Mouse (Mus musculus): ENCODE results near the gene Cfi. TPM values are rescaled to one million over a fixed set of nuclear protein-coding genes. Genes with fewer than 3 reads are reported as not detected.

Gene Cfi
- polyA plus RNA-seq, 1 experiment from 2014 or later: 0.33 TPM

- no peaks in the 10 kb centered on the region for H3K9me3 ChIP-seq
- H3K27ac ChIP-seq: no peak overlapping the region
- no peaks in the 10 kb centered on the region for H3K36me3 ChIP-seq
- peak overlapping the region; percentile 80; the same call in 1 of the 2 replicates for H3K4me3 ChIP-seq
- H3K4me1 ChIP-seq (replicated peaks): peaks cover 15% of the 10 kb centered on the region
- no peak for DNase-seq (ENCODE audit: low spot score)
- H3K27me3 ChIP-seq (ENCODE audit: insufficient read depth, poor library complexity, severe bottlenecking): no peaks in the 10 kb centered on the region; the same call in 1 of the 2 replicates
- 70% methylated on average over 2 of the region's 2 CpGs for WGBS
Observed at GRCm38 (mm10) chr3:129879913-129880312, 44.2 kb downstream of the Cfi start.

GRCm38 (mm10) chr3:129880925-129881593, 45.4 kb downstream of the Cfi start:
- H3K27me3 ChIP-seq (ENCODE audit: insufficient read depth, poor library complexity, severe bottlenecking): no peaks in the 10 kb centered on the region; the same call in 1 of the 2 replicates

DNA sequence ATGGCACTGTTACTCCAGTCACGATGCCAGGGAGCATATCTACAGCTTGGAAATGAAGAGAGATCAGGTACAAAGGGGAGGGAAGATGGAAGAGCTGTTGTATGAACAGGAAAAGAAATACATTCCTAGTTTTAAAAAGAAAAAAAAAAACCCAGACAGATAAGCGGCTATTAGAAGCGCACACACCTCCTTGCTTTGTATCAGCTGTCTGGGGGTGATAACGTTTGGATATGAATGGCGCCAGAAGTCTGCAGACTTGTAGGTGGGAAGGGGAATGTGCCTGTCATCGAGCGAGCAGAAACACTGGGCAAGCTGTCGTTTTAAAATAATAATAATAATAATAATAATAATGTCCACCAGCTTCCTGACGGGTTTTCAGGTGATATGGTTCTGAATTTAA, 49.9 kb downstream of the Cfi start:
- Histone ChIP-seq H3K27ac (no peak overlapping the region), H3K9me3 (no peaks in the 10 kb centered on the region), H3K27me3 (ENCODE audit: insufficient read depth, poor library complexity, severe bottlenecking) (no peaks in the 10 kb centered on the region), H3K4me1 (replicated peaks) (no peaks in the 10 kb centered on the region), H3K4me3 (no peak overlapping the region), H3K36me3 (peaks cover 5% of the 10 kb centered on the region)
- WGBS: 88% methylated on average over 9 of the region's 9 CpGs
- DNase-seq (ENCODE audit: low spot score): no peak

More at GRCm38 (mm10) chr3:129880925-129881593, 45.4 kb downstream of the Cfi start:
- Histone ChIP-seq H3K4me3 (no peak overlapping the region), H3K27ac (no peak overlapping the region), H3K4me1 (replicated peaks) (peaks cover 15% of the 10 kb centered on the region), H3K9me3 (no peaks in the 10 kb centered on the region), H3K36me3 (no peaks in the 10 kb centered on the region)
- DNase-seq (ENCODE audit: low spot score): no peak
- WGBS: 87% methylated on average over 8 of the region's 8 CpGs

- Histone ChIP-seq H3K27ac (no peak overlapping the region), H3K9me3 (no peaks in the 10 kb centered on the region), H3K36me3 (peaks cover 13% of the 10 kb centered on the region), H3K4me1 (replicated peaks) (no peaks in the 10 kb centered on the region), H3K4me3 (no peak overlapping the region), H3K27me3 (ENCODE audit: insufficient read depth, poor library complexity, severe bottlenecking) (no peaks in the 10 kb centered on the region)
- 86% methylated on average over 5 of the region's 5 CpGs for WGBS
- no peak for DNase-seq (ENCODE audit: low spot score)
Observed at GRCm38 (mm10) chr3:129886430-129886829, 50.7 kb downstream of the Cfi start.

GRCm38 (mm10) chr3:129887779-129888517, 52.3 kb downstream of the Cfi start:
- no peak overlapping the region for H3K27ac ChIP-seq
- no peak for DNase-seq (ENCODE audit: low spot score)
- H3K36me3 ChIP-seq: peaks cover 18% of the 10 kb centered on the region
- no peaks in the 10 kb centered on the region for H3K27me3 ChIP-seq (ENCODE audit: insufficient read depth, poor library complexity, severe bottlenecking)
- WGBS: 88% methylated on average over 13 of the region's 13 CpGs
- H3K4me3 ChIP-seq: no peak overlapping the region
- H3K9me3 ChIP-seq: no peaks in the 10 kb centered on the region
- no peaks in the 10 kb centered on the region for H3K4me1 ChIP-seq (replicated peaks)

GRCm38 (mm10) chr3:129892003-129892402, 56.3 kb downstream of the Cfi start:
- DNase-seq (ENCODE audit: low spot score): no peak
- Histone ChIP-seq H3K9me3 (no peaks in the 10 kb centered on the region), H3K4me3 (no peak overlapping the region), H3K27ac (no peak overlapping the region), H3K4me1 (replicated peaks) (no peaks in the 10 kb centered on the region), H3K27me3 (ENCODE audit: insufficient read depth, poor library complexity, severe bottlenecking) (no peaks in the 10 kb centered on the region), H3K36me3 (peaks cover 21% of the 10 kb centered on the region)
- 88% methylated on average over 5 of the region's 5 CpGs for WGBS

- H3K27me3 ChIP-seq (ENCODE audit: insufficient read depth, poor library complexity, severe bottlenecking): no peaks in the 10 kb centered on the region
- DNase-seq (ENCODE audit: low spot score): no peak
- 94% methylated on average over 3 of the region's 3 CpGs for WGBS
- peaks cover 21% of the 10 kb centered on the region for H3K36me3 ChIP-seq
- H3K27ac ChIP-seq: no peak overlapping the region
- no peak overlapping the region for H3K4me3 ChIP-seq
- no peaks in the 10 kb centered on the region for H3K4me1 ChIP-seq (replicated peaks)
- H3K9me3 ChIP-seq: no peaks in the 10 kb centered on the region
Observed at GRCm38 (mm10) chr3:129893143-129893542, 57.5 kb downstream of the Cfi start.

DNA sequence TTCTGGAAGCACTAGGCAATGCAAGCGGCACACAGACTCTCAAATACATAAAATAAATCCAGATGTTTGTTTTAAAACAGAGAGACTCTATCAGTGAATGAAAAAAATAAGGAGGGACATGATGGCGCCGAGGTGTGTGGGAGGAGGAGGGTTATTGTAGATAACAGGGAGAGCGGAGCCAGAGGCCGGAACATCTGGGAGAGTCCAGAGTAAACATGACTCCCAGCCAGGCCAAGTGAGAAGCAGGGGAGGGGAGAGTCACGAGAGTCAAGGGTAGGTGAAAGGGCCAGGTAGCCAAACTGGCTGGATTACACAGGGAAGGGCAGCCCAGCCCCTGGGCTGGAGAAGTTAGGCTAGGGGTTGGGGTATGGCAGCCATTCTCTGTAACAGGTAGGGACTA, 60.9 kb downstream of the Cfi start:
- 85% methylated on average over 6 of the region's 6 CpGs for WGBS
- no peak overlapping the region for H3K27ac ChIP-seq
- no peaks in the 10 kb centered on the region for H3K9me3 ChIP-seq
- H3K4me3 ChIP-seq: no peak overlapping the region
- DNase-seq (ENCODE audit: low spot score): no peak
- H3K27me3 ChIP-seq (ENCODE audit: insufficient read depth, poor library complexity, severe bottlenecking): no peaks in the 10 kb centered on the region
- peaks cover 8% of the 10 kb centered on the region for H3K36me3 ChIP-seq
- peaks cover 7% of the 10 kb centered on the region for H3K4me1 ChIP-seq (replicated peaks)

DNA sequence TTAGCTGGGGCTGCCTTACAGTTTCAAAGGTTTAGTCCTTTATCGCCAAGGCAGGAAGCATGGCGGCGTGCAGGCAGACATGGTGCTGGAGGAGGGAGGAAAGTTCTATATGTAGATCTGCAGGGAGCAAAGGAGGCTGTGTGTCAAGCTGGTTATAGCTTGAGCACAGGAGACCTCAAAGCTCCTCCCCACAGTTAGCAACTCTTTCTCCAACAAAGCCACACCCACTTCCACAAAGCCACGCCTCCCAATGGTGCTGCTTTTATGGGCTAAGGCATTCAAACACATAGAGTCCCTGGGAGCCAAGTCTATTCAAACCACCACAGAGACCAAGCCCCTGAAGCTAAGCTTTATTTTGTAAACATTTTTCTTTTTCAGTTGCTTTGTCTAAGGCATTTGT, 63.2 kb downstream of the Cfi start:
- no peaks in the 10 kb centered on the region for H3K27me3 ChIP-seq (ENCODE audit: insufficient read depth, poor library complexity, severe bottlenecking)
- DNase-seq (ENCODE audit: low spot score): no peak
- H3K36me3 ChIP-seq: no peaks in the 10 kb centered on the region
- 64% methylated on average over 4 of the region's 4 CpGs for WGBS
- H3K4me1 ChIP-seq (replicated peaks): peaks cover 22% of the 10 kb centered on the region
- no peaks in the 10 kb centered on the region for H3K9me3 ChIP-seq
- H3K4me3 ChIP-seq: no peak overlapping the region
- no peak overlapping the region for H3K27ac ChIP-seq

DNA sequence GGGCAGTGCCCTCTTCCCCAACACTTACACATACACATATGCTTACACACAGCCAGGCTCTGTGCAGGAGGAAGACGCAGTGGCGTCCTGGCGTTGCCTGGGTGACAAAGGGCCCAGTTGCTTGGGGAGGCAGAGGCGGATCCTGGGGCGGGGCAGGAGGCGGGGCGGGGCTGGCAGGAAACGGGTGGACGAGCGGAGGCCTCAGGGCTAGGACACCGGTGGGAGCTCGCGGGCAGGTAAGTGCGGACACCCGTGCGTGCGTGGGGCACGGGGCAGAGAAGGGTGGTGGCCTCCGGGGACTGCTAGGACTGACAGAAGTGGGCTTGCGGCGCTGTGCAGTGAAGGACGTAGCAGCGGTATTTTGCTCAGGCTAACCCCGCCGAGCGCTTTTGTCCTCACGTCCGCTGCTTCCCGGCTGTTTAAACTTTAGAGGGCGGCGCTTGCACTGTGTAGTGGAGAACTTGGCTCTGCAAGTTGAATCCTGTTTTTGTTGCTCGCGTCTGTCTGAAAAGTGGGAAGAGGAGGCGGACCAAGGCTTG, 65.7 kb downstream of the Cfi start, which contains the start of gene Casp6:
Gene Casp6, plus strand, starts transcription at position 155 of the 539 bp plus-strand sequence.
- Histone ChIP-seq H3K9me3 (no peaks in the 10 kb centered on the region), H3K4me1 (replicated peaks) (peaks cover 22% of the 10 kb centered on the region), H3K27ac (peak within 1 kb of the TSS; percentile 94), H3K4me3 (peak within 1 kb of the TSS; percentile 82), H3K36me3 (peaks cover 8% of the 10 kb centered on the region), H3K27me3 (ENCODE audit: insufficient read depth, poor library complexity, severe bottlenecking) (no peaks in the 10 kb centered on the region)
- under 1% methylated on average over 34 of the region's 34 CpGs for WGBS
- DNase-seq (ENCODE audit: low spot score): peak; percentile 89

GRCm38 (mm10) chr3:129903369-129903768, 67.7 kb downstream of the Cfi start:
- peaks cover 23% of the 10 kb centered on the region for H3K36me3 ChIP-seq
- H3K27me3 ChIP-seq (ENCODE audit: insufficient read depth, poor library complexity, severe bottlenecking): no peaks in the 10 kb centered on the region
- H3K4me1 ChIP-seq (replicated peaks): peaks cover 22% of the 10 kb centered on the region
- no peaks in the 10 kb centered on the region for H3K9me3 ChIP-seq
- WGBS: 93% methylated on average over 3 of the region's 3 CpGs
- DNase-seq (ENCODE audit: low spot score): no peak
- H3K27ac ChIP-seq: no peak overlapping the region
- no peak overlapping the region for H3K4me3 ChIP-seq

GRCm38 (mm10) chr3:129903866-129904265, 68.2 kb downstream of the Cfi start:
- Histone ChIP-seq H3K27me3 (ENCODE audit: insufficient read depth, poor library complexity, severe bottlenecking) (no peaks in the 10 kb centered on the region), H3K36me3 (peaks cover 28% of the 10 kb centered on the region), H3K4me3 (no peak overlapping the region), H3K27ac (no peak overlapping the region), H3K4me1 (replicated peaks) (peaks cover 22% of the 10 kb centered on the region), H3K9me3 (no peaks in the 10 kb centered on the region)
- WGBS: 92% methylated on average over 8 of the region's 8 CpGs
- no peak for DNase-seq (ENCODE audit: low spot score)

Measured in hindbrain, embryonic 10.5 days (tissue).